Mouse (Mus musculus): ENCODE measurements around the gene Rad9a.

DNA sequence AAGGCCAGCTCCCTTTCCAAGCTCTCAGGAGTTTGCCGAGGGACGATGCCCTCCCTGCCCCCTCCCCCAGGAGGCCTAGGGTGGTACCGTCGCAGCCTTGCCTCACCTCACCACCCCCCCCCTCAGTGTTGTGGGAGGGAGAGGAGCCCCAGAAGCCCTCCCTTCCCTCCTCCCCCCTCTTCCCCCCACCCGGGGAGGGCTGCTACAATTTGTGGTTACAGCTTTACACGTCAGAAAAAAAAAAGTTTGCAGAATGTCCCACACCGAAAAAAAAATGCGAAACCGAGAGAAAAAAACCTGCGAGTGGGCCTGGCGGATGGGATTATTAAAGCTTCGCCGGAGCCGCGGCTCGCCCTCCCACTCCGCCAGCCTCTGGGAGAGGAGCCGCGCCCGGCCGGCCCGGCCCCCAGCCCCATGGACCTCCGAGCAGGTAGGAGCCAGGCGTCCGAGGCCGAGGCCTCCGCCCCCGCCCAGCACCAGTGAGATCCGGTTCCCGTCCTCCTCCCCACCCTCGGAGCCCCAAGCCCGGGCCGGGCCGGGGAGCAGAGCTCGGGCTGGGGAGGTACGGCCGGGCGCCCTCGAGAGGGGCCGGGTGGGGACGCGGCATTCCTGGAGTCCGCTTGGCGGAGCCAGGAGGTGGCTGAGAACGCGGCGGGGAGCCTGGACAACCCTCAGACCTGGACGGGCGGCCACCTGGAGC, 12.8 kb upstream of the Rad9a start, which contains the start of the genes Clcf1 and AC109138.7:
- TF ChIP-seq POLR2AphosphoS2 (IDR thresholded peaks at IDR 0.05; ENCODE audit: insufficient read length, low read depth): no peak
- no peak for TF ChIP-seq POLR2A (IDR thresholded peaks at IDR 0.05; ENCODE audit: insufficient read length, low read depth)
- TF ChIP-seq MAX (IDR thresholded peaks at IDR 0.05; ENCODE audit: low read depth): no peak
- no peak for TF ChIP-seq CEBPB (IDR thresholded peaks at IDR 0.05; ENCODE audit: insufficient read depth, poor library complexity, severe bottlenecking)
- no peak for TF ChIP-seq USF1 (IDR thresholded peaks at IDR 0.05; ENCODE audit: low read depth)
- no peak for TF ChIP-seq MYOD1 (IDR thresholded peaks at IDR 0.05; ENCODE audit: control insufficient read depth in 1 of 3, insufficient read length in 2 of 3, low read depth in 2 of 3)
- no peak for TF ChIP-seq SRF (IDR thresholded peaks at IDR 0.05; ENCODE audit: control insufficient read depth, insufficient read length, low read depth)
